Mouse (Mus musculus): Measurements from ENCODE around the gene Prn.

Gene Prn

DNA sequence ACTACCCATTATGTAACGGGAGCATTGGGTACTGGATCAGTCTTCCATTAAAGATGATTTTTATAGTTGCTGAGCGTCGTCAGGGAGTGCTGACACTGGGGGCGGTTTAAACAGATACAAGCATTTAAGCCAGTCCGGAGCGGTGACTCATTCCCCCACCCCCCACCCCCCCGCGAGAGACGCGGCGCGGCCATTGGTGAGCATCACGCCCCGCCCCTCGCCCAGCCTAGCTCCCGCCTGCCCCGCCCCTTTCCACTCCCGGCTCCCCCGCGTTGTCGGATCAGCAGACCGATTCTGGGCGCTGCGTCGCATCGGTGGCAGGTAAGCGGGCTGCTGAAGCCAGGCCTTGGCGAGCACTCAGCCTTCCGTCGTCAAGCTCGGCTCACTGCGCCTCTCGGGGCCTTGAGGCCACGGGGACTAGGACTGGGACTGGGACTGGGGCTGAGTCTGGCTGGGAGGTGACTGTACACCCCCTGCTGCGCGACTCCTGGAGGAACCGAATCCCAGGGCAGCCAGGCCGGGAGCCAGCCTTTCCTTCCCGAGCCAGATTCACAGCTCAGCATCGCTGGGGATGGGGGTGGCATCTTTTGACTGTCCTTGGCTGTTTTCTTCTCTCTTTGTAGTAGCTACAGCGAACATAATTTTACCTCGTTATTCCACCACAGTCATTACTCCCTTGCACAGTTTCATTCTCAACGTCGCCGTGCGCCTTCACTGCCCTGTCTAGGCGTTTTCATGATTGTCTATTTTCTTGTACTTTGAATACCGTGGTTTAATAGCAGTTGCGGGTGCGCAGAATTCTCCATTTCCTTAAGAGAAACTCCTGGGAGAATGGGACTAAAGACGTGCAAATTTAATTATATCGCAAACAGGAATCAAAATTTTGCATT is at the start of gene Prn, which contains the start of gene Prnp:
Gene Prn, plus strand, starts transcription at position 275 of the 890 bp plus-strand sequence.
Gene Prnp, plus strand, starts transcription at position 246 of the 890 bp plus-strand sequence.
- DNase-seq (ENCODE audit: low spot score in 2 of 2), result peak; percentile 89 to 90

- DNase-seq (ENCODE audit: low spot score in 2 of 2), result no peak
Observed at GRCm38 (mm10) chr2:131862617-131863275, 47.0 kb upstream of the Prn start.

- peak; percentile 46 to 53 for DNase-seq (ENCODE audit: low spot score in 2 of 2)
Observed at GRCm38 (mm10) chr2:131863472-131863871, 46.3 kb upstream of the Prn start.

GRCm38 (mm10) chr2:131864262-131864796 is 45.4 kb upstream of the Prn start:
- DNase-seq (ENCODE audit: low spot score in 2 of 2), result no peak

DNA sequence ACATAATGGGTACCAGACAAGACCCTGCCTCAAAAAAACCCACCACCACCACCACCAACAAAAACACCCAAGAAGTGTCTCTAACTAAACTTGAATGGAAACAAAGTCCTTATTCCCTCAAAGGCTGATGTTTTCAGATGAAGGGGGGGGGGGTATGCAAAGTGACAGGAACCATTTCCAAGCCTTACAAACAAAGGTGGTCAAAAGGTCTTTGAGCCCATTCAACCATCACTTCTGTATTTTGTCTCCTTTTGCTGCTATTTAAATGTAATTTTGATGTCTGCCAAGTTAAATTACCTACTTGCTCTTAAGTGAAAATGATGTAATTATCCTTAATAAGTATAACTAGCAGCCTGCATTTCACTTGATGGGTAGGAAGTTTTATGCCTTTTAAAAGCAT is 43.1 kb upstream of the Prn start:
- no peak for DNase-seq (ENCODE audit: low spot score in 2 of 2)

- DNase-seq (ENCODE audit: low spot score in 2 of 2), result no peak
Observed at GRCm38 (mm10) chr2:131868983-131869382, 40.8 kb upstream of the Prn start.

DNA sequence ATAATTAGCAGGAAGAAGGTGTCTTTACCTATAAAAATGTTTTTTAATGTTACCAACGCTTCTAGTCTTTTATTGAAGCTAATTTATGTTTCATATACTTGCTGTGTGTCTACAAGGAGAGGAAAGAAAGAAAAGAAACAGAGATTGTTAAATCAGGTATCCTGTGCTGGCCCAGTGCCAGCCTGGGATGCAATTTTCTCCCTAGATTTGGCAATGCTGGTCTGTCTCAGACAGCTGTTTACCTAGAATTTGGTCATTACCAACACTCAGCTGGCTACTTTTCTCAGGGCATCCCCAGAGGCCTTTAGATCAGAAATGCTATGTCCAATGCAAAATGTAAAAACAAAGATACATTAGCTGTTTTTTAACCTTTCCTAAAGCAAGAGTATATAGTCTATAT is 36.4 kb upstream of the Prn start:
- DNase-seq (ENCODE audit: low spot score in 2 of 2), result no peak

DNA sequence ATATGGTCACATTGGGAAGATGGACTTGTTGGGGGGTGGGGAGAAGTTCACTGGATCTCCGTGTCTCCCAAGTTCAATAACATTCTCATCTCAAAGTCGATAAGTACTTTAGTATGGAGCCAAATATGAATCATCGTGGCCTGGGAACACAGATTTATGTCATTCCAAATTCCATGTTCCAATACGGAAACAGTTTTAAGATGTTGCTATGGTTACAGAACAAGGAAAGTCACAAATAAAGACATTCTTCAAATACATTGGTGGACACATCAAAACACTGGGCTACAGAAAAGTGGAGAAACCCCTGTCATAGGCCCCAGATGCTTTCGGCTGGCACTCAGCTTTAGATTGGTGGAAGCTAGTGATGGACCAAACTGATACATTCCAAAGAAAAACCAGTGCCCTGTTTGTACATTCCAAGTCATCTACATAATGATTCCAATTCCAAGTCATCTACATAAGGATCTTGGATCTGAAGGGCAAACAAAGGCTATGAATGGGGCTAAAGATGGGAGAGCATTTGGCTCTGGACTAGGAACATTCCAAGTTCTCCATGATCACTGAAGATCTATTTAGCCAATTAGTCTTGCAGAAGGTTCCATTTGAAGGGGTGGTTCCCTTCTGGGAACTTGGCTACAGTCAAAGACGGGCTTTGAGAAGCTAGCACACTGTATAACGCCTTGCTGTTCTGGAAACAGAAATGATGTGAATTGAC is 33.0 kb upstream of the Prn start:
- no peak for DNase-seq (ENCODE audit: low spot score in 2 of 2)

DNA sequence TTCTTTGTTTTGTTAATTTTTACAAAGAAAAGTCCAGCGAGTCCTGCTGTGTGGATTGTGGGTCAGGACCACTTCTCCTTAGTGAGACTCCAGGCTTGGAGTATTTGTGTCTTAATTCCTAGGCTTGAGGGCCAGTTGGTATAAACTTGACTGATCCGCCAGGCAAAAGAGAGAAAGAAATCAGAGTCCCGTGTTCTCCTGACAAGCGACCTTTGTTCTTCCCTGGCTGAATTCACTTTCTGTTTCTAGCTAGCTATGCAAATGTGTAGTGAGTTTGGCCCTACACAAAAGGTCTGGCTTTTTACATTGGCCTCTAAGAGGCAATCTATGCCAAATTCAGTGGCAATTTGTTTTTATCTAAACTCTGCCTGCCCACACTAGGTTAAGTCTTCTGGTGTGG is 28.0 kb upstream of the Prn start:
- DNase-seq (ENCODE audit: low spot score in 2 of 2), result no peak

DNA sequence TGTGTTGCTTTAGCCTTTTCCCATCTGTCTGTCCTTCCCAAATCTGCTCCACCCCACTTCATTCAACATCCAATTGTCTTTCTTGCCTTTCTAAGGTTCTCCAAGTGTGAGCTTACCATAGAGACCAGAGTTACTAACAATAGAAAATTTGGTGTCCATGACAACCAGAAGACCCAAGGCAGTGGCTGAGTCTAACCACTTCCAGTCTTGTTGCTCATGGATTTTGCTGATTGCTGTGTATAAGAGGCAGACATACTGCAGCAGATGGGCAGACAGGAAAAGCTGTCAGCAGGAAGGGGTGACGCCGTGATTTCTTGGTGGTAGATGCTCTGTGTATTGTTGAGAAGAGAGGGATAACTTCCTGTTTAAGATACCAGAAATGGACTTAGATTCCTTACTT is 26.6 kb upstream of the Prn start:
- peak; percentile 55 to 56 for DNase-seq (ENCODE audit: low spot score in 2 of 2)

DNA sequence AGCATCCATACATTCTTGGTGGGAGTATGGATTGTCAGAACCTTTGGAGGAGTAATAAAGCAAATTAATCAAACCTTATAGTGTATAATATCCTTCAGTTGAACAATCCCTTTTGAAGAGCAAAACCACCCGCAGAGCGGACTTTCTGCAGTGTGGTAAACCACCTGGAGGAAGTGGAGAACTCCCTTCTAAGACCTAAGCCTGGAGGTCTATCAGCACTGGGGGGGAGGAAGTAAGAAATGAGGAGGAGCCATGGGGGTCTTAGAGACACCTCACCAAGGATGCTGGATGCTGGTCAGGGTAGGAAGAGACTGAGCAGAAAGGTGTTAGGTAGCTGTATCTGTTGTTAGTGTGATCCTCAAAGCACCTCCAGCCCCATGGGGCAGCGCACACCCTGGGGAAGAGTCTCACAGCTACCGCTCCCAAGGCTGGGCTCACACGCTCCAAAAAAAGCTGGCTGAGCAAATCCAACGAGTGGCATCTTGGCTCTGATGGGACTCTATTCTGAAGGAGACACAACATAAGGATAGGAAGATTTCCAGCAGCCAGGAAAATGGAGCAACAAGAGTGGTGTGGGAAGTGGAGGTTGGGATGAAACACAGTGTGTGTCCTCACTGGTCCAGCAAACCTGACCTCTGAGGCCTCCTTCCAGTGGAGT is 23.1 kb upstream of the Prn start:
- DNase-seq (ENCODE audit: low spot score in 2 of 2), result no peak

GRCm38 (mm10) chr2:131888233-131888632 is 21.5 kb upstream of the Prn start:
- no peak for DNase-seq (ENCODE audit: low spot score in 2 of 2)

- DNase-seq (ENCODE audit: low spot score in 2 of 2), result no peak
Observed at GRCm38 (mm10) chr2:131892534-131892933, 17.2 kb upstream of the Prn start.

- no peak for DNase-seq (ENCODE audit: low spot score in 2 of 2)
Observed at GRCm38 (mm10) chr2:131895106-131895505, 14.7 kb upstream of the Prn start.

DNA sequence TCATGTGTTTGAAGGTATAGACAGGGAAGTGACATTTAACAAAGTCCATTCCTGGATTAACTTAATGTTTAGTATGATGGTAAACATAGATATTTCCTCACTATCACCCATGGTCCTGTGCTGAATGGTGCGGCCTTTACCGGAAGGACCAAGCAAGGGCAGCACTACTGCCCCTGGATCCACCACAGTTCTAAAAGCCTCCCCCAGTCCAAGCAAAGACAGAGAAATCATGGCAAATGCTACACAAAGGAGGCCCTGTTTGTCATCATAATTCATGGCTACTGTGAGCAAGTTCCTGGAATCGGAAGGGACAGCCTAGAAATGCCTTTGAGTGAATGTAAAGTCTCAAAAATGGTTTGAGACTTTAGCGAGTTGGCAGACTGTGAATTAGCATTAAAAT is 13.7 kb upstream of the Prn start:
- DNase-seq (ENCODE audit: low spot score in 2 of 2), result no peak

DNA sequence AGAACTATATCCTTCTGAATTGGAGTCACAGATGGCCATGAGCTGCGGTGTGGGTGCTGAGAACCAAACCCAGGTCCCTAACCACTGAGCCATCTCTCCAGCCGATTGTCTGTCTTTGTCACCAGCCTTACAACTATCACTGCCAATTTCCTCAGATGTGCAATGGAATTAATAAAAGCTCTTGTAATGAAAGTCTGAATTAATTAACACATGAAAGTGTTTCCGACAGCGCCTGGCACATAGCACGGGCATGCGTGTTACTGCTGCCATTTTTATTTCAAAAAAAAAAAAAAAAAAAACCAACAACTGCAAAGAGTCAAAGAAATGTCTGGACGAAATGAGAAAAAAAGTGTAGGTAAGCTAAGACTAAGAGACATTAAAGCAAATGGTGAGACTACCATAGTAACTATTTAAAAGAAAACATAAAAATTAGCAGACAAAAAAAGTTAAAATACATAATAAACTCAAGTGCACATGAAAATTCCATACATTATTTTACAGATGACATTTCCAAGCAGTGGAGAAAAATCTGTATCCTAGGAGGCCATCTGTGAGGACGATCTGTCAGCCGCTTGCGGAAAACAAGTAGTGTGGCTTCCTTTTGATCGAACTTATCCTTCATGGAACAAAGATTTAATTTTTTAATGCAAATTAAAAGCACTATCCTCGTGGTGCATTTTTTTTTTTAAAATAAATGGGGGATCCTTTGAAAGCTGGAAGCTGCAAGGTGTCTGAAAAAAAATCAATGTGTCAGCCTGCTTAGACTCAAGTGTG is 12.2 kb upstream of the Prn start:
- no peak for DNase-seq (ENCODE audit: low spot score in 2 of 2)

GRCm38 (mm10) chr2:131902423-131902822 is 7.3 kb upstream of the Prn start:
- DNase-seq (ENCODE audit: low spot score in 2 of 2), result no peak

DNA sequence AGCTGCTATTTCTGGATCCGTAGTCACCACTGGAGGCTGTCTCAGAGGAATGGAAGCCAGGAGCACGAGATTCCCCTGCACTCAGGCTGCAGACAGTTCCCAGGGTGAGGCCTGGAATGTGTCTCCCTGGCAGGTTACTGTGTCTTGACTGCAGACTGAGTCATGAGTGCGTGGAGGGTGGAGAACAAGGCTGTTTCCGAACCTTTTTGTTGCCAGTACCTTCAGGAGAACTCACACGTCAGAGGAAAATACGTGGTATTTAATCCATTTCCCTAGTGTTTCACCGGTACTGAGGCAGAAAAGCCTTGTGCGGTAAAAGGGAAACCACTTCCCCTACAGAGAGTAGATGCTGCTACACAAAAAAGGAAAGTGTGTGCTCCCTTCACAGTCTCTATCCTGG is 6.9 kb upstream of the Prn start:
- DNase-seq (ENCODE audit: low spot score in 2 of 2), result peak; percentile 29 to 52

DNA sequence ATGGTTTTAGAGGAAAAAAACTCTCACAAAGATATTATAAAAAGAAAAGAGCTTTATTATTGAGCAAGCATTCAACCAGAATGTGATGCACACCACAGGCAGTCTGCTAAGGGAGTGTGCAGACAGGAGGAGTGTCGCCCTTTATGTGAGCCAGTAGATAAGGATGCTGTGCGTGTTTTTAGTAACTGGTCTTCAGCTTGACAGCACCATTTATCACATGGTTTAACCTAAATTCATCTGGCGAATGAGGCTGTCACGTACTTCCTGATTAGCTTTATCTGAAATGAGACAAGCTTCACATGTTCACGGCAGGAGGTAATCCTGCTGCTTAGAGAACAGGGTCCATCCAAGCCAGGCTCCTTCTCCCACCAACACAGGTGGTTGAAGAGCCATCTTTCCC is 4.7 kb upstream of the Prn start:
- DNase-seq (ENCODE audit: low spot score in 2 of 2), result no peak

DNA sequence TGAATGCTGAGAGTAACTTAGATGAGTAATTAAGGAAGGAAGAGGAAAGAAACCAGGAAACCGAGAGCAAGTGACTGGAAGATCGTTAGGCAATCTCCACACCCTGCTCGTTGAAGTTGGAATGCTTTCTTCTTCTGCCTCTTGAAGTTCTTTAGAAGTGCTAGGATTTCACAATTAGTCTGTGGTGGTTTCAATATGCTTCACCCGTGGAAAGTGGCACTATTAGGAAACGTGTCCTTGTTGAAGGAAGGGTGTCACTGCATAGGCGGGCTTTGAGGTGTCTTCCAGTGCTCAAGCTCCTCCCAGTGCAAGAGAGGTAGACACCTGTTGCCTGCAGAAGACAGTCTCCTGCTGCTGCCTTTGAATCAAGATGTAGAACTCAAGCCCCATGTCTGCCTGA is 4.0 kb upstream of the Prn start:
- no peak for DNase-seq (ENCODE audit: low spot score in 2 of 2)

- no peak for DNase-seq (ENCODE audit: low spot score in 2 of 2)
Observed at GRCm38 (mm10) chr2:131906266-131906665, 3.5 kb upstream of the Prn start.

All from right cerebral cortex, adult 2 months (tissue).